Mouse (Mus musculus) intestine, postnatal 0 days (tissue): ENCODE measurements at regions not wholly inside any gene's neighbourhood (a gene's known extent, or its start where the extent isn't known, plus 50 kb on each side); places are given as distances from the start of the nearest gene placed in this dataset.

Experiments
- ATAC-seq: fragments of 200-750 bp; cut with Nextera tagmentation; 2 replicates; pipeline ENCODE4 v1.8.0; 2017; ENCODE audit warnings: mild to moderate bottlenecking, moderate TSS enrichment, moderate library complexity
- H3K27ac ChIP-seq: fragments of 300-500 bp; sonication (generic); 2 replicates; pipeline ENCODE4 v1.5.1; 2014; ENCODE audit warnings: mild to moderate bottlenecking, low read depth, low read length, moderate library complexity
- H3K27me3 ChIP-seq: fragments of 300-500 bp; sonication (generic); replicated peaks from 2 replicates; pipeline ENCODE4 v1.6.1; 2014; ENCODE audit warnings: low read length, mixed read lengths; ENCODE audit not compliant: control insufficient read depth, insufficient read depth
- H3K36me3 ChIP-seq: fragments of 300-500 bp; sonication (generic); 2 replicates; pipeline ENCODE4 v1.6.1; 2014; ENCODE audit warnings: mild to moderate bottlenecking, moderate library complexity; ENCODE audit not compliant: control insufficient read depth, insufficient read depth
- H3K4me1 ChIP-seq: fragments of 300-500 bp; sonication (generic); replicated peaks from 2 replicates; pipeline ENCODE4 v1.6.1; 2014; ENCODE audit warnings: antibody characterized with exemption, low read length, mixed read lengths; ENCODE audit not compliant: control insufficient read depth, insufficient read depth
- H3K4me2 ChIP-seq: fragments of 300-500 bp; sonication (generic); replicated peaks from 2 replicates; pipeline ENCODE4 v1.6.1; 2014; ENCODE audit warnings: low read depth, mild to moderate bottlenecking, moderate library complexity
- H3K4me3 ChIP-seq: fragments of 300-500 bp; sonication (generic); 2 replicates; pipeline ENCODE4 v1.5.1; 2014; ENCODE audit warnings: low read depth, low read length
- H3K9ac ChIP-seq: fragments of 300-500 bp; sonication (generic); 2 replicates; pipeline ENCODE4 v1.6.1; 2014; ENCODE audit warnings: mild to moderate bottlenecking, low read depth, low read length
- H3K9me3 ChIP-seq: fragments of 300-500 bp; sonication (generic); 2 replicates; pipeline ENCODE4 v1.6.1; 2016; ENCODE audit warnings: mixed run types; ENCODE audit not compliant: control insufficient read depth
- CTCF ChIP-seq: sonication (generic); IDR thresholded peaks from 2 replicates; pipeline ENCODE4 v1.5.1; 2016; ENCODE audit warnings: low read depth, mild to moderate bottlenecking, control low read depth, antibody characterized with exemption, moderate library complexity
- WGBS: fragments of 180-500 bp; shearing (Covaris S2); extraction: QIAGEN DNeasy Blood & Tissue Kit; methylation state at CpG from one replicate; pipeline ENCODE4 v1.1.7; 2014; 5-methylcytosine and 5-hydroxymethylcytosine counted together

GRCm38 (mm10) chrX:142456022-142456421, 65.7 kb upstream of the Acsl4 start:
- no peak for TF ChIP-seq CTCF
- 53% methylated on average over 1 of the region's 1 CpGs for WGBS
- Histone ChIP-seq H3K27me3 (no peaks in the 10 kb centered on the region), H3K36me3 (no peaks in the 10 kb centered on the region), H3K4me3 (no peak overlapping the region), H3K9me3 (no peaks in the 10 kb centered on the region), H3K4me2 (no peak overlapping the region), H3K27ac (no peak overlapping the region), H3K9ac (no peak overlapping the region), H3K4me1 (no peaks in the 10 kb centered on the region)
- no peak for ATAC-seq

- 48% methylated on average over 2 of the region's 2 CpGs for WGBS
- no peaks in the 10 kb centered on the region for H3K27me3 ChIP-seq
- ATAC-seq: no peak
- no peaks in the 10 kb centered on the region for H3K36me3 ChIP-seq
- H3K9ac ChIP-seq: no peak overlapping the region
- TF ChIP-seq CTCF: no peak
- no peaks in the 10 kb centered on the region for H3K4me1 ChIP-seq
- no peaks in the 10 kb centered on the region for H3K9me3 ChIP-seq
- H3K4me2 ChIP-seq: no peak overlapping the region
- H3K27ac ChIP-seq: no peak overlapping the region
- H3K4me3 ChIP-seq: no peak overlapping the region
Observed at GRCm38 (mm10) chrX:142464174-142464573, 73.8 kb upstream of the Acsl4 start.

GRCm38 (mm10) chrX:142464756-142465155, 74.4 kb upstream of the Acsl4 start:
- Histone ChIP-seq H3K9ac (no peak overlapping the region), H3K27me3 (no peaks in the 10 kb centered on the region), H3K27ac (no peak overlapping the region), H3K36me3 (no peaks in the 10 kb centered on the region), H3K4me3 (no peak overlapping the region), H3K4me1 (no peaks in the 10 kb centered on the region), H3K4me2 (no peak overlapping the region), H3K9me3 (no peaks in the 10 kb centered on the region)
- no peak for ATAC-seq
- TF ChIP-seq CTCF: no peak
- 64% methylated on average over 6 of the region's 6 CpGs for WGBS

- no peaks in the 10 kb centered on the region for H3K4me1 ChIP-seq
- 40% methylated on average over 5 of the region's 5 CpGs for WGBS
- no peaks in the 10 kb centered on the region for H3K9me3 ChIP-seq
- ATAC-seq: no peak
- TF ChIP-seq CTCF: no peak
- no peaks in the 10 kb centered on the region for H3K27me3 ChIP-seq
- H3K4me3 ChIP-seq: no peak overlapping the region
- H3K36me3 ChIP-seq: no peaks in the 10 kb centered on the region
- H3K4me2 ChIP-seq: no peak overlapping the region
- no peak overlapping the region for H3K27ac ChIP-seq
- H3K9ac ChIP-seq: no peak overlapping the region
Observed at GRCm38 (mm10) chrX:142467850-142468256, 77.5 kb upstream of the Acsl4 start.

GRCm38 (mm10) chrX:142468388-142468787, 78.1 kb upstream of the Acsl4 start:
- no peak for ATAC-seq
- WGBS: 55% methylated on average over 4 of the region's 4 CpGs

GRCm38 (mm10) chrX:142469048-142469634, 78.8 kb upstream of the Acsl4 start:
- H3K9ac ChIP-seq: no peak overlapping the region
- no peak overlapping the region for H3K27ac ChIP-seq
- TF ChIP-seq CTCF: no peak
- H3K4me2 ChIP-seq: no peak overlapping the region
- H3K4me1 ChIP-seq: no peaks in the 10 kb centered on the region
- no peak overlapping the region for H3K4me3 ChIP-seq
- WGBS: 32% methylated on average over 7 of the region's 7 CpGs
- H3K36me3 ChIP-seq: no peaks in the 10 kb centered on the region
- H3K9me3 ChIP-seq: no peaks in the 10 kb centered on the region
- ATAC-seq: no peak
- H3K27me3 ChIP-seq: no peaks in the 10 kb centered on the region

More at GRCm38 (mm10) chrX:142468388-142468787, 78.1 kb upstream of the Acsl4 start:
- Histone ChIP-seq H3K36me3 (no peaks in the 10 kb centered on the region), H3K4me3 (no peak overlapping the region), H3K27me3 (no peaks in the 10 kb centered on the region), H3K4me2 (no peak overlapping the region), H3K4me1 (no peaks in the 10 kb centered on the region), H3K9ac (no peak overlapping the region), H3K27ac (no peak overlapping the region), H3K9me3 (no peaks in the 10 kb centered on the region)
- no peak for TF ChIP-seq CTCF

GRCm38 (mm10) chrX:142470083-142470482, 79.7 kb upstream of the Acsl4 start:
- TF ChIP-seq CTCF: no peak
- 65% methylated on average over 1 of the region's 1 CpGs for WGBS
- no peak overlapping the region for H3K4me2 ChIP-seq
- no peaks in the 10 kb centered on the region for H3K27me3 ChIP-seq
- H3K4me3 ChIP-seq: no peak overlapping the region
- H3K27ac ChIP-seq: no peak overlapping the region
- H3K36me3 ChIP-seq: no peaks in the 10 kb centered on the region
- H3K4me1 ChIP-seq: no peaks in the 10 kb centered on the region
- no peak for ATAC-seq
- H3K9me3 ChIP-seq: no peaks in the 10 kb centered on the region
- H3K9ac ChIP-seq: no peak overlapping the region
